Mouse (Mus musculus): ENCODE results near the gene Brd4.

GRCm38 (mm10) chr17:32166687-32167086, 117.8 kb downstream of the Brd4 start, which contains the start of gene Notch3:
- TF ChIP-seq CTCF (IDR thresholded peaks at IDR 0.05; ENCODE audit: control insufficient read depth, insufficient read depth, insufficient replicate concordance, low read depth, low read length) (no peak), POLR2A (IDR thresholded peaks at IDR 0.05; ENCODE audit: control insufficient read depth, low read depth, low read length) (no peak)

All from testis, adult 2 months (tissue).